Mouse (Mus musculus) neural tube, embryonic 15.5 days (tissue): ENCODE data around the gene Mib2. TPM values are rescaled to one million over a fixed set of nuclear protein-coding genes. Genes with fewer than 3 reads are reported as not detected.

Source experiments
- ATAC-seq: fragments of 200-750 bp; cut with Nextera tagmentation; 2 replicates; pipeline ENCODE4 v1.8.0; 2017; ENCODE audit warnings: mild to moderate bottlenecking, moderate TSS enrichment, moderate library complexity; ENCODE audit not compliant: low FRiP score
- H3K27ac ChIP-seq: fragments of 300-500 bp; sonication (generic); replicated peaks from 2 replicates; pipeline ENCODE4 v1.5.1; 2015; ENCODE audit warnings: mild to moderate bottlenecking, inconsistent platforms
- H3K27me3 ChIP-seq: fragments of 300-500 bp; sonication (generic); replicated peaks from 2 replicates; pipeline ENCODE4 v1.6.1; 2015; ENCODE audit warnings: inconsistent platforms
- H3K36me3 ChIP-seq: fragments of 300-500 bp; sonication (generic); 2 replicates; pipeline ENCODE4 v1.6.1; 2015; ENCODE audit warnings: inconsistent platforms
- H3K4me1 ChIP-seq: fragments of 300-500 bp; sonication (generic); 2 replicates; pipeline ENCODE4 v1.6.1; 2015; ENCODE audit warnings: inconsistent platforms
- H3K4me2 ChIP-seq: fragments of 300-500 bp; sonication (generic); 2 replicates; pipeline ENCODE4 v1.6.1; 2015; ENCODE audit warnings: inconsistent platforms, mild to moderate bottlenecking, moderate library complexity
- H3K4me3 ChIP-seq: fragments of 300-500 bp; sonication (generic); replicated peaks from 2 replicates; pipeline ENCODE4 v1.5.1; 2015; ENCODE audit warnings: mild to moderate bottlenecking, inconsistent platforms
- H3K9ac ChIP-seq: fragments of 300-500 bp; sonication (generic); replicated peaks from 2 replicates; pipeline ENCODE4 v1.6.1; 2015; ENCODE audit warnings: mild to moderate bottlenecking, inconsistent platforms
- H3K9me3 ChIP-seq: fragments of 300-500 bp; sonication (generic); replicated peaks from 2 replicates; pipeline ENCODE4 v1.6.1; 2016; ENCODE audit warnings: inconsistent platforms
- WGBS: fragments of 180-500 bp; shearing (Covaris S2); methylation state at CpG from one replicate; pipeline ENCODE4 v1.1.7; 2015; ENCODE audit warnings: mixed read lengths; 5-methylcytosine and 5-hydroxymethylcytosine counted together
- polyA plus RNA-seq: library from polyadenylated mRNA; unstranded; fragments of >200 nt; fragmentation: Nextera tagmentation; extraction: Ambion mirVana; gene quantifications from 2 replicates; pipeline ENCODE4 v1.2.1, GENCODE M21; 2015

The Mib2 gene
- polyA plus RNA-seq: 48.6 and 54.7 TPM in 2 replicates

DNA sequence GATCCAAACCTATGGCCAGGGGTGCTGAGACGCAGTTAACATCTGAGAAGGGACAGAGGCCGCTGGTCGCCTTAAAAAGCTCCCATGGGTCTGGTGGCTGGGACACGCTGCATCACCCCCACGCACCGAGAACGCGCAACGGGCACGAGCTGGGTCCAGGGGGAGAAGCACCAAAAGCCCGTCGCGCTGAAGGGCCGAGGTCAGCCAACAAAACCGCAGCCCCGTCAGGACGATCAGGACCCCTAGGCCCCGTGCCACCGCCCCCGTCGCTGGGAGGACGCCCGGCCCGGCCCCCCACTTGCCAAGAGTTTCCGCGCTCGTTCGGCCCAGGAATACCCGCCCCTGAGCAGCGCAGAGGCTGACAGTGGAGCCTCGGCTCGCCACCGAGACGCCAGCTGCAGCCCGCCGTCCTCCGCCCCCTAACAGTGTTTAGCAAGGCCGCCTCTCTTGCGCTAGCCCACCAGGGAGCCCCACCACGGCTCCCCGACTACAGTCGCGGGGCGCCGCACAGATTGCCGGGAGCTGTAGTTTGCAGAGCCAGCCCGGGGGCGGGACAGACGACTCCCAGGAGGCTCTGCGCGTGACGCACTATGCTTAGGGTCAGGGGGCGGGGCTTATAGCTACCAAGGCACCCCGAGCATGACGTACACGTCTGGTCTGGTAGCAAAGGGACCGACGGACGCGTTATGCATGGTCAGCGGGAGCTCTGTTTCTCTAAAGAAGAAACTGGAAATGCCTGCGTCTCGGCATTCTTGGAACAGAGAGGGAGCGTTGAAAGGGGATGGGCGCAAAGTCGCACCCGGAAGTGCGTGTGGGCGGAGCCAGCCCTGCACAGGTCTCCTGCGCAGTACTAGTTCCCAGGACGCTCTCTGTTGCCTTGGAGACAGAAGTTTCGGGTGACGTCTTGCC is at the start of gene Mib2:
Gene Mib2, minus strand, starts transcription at position 510 of the 909 bp plus-strand sequence.
- Histone ChIP-seq H3K4me1 (peaks cover 20% of the 10 kb centered on the region), H3K9me3 (no peaks in the 10 kb centered on the region), H3K9ac (peak within 1 kb of the TSS; percentile 92), H3K36me3 (peaks cover 15% of the 10 kb centered on the region), H3K27ac (peak within 1 kb of the TSS; percentile 90), H3K4me2 (peak within 1 kb of the TSS; percentile 87), H3K4me3 (peak within 1 kb of the TSS; percentile 96), H3K27me3 (peaks cover 2% of the 10 kb centered on the region; the same call in 1 of the 2 replicates)
- peak; percentile 99 for ATAC-seq
- under 1% methylated on average over 67 of the region's 73 CpGs for WGBS

DNA sequence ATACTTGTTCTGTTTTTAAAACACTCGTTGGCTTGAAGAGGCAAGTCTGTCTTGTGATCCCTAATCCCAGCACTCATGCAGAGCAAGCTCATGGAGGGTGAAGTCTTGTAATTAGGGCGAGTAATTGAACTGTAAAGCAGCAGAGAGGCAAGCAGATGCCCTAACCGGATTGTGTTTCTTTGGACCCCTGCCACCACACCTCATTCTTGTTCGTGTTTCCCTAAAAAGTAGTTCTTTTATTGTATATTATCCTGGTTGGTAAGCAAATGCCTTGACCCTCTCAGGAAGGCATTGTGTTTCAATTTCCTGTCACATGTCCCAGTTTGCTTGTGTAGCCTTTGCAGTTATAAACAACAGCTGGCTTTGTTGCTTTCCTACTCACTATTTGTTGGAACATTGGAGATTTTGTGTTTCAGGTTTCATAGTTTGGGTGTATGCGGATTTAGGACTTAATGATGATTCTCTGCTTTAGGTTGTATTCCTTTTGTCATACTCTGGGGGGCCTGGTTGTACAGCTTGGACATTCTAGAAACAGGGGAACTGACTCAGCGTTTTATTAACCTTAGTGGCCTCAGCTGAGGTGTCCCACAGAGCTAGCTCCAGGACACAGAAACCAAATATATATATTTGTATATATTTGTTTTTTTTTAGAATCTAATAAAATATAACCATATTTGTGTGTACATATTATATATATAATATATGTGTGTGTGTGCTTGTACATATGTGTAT is 41.7 kb upstream of the Mib2 start:
- no peaks in the 10 kb centered on the region for H3K9me3 ChIP-seq
- H3K4me3 ChIP-seq: no peak overlapping the region
- no peak overlapping the region for H3K9ac ChIP-seq
- WGBS: 61% methylated on average over 6 of the region's 6 CpGs
- no peak overlapping the region for H3K4me2 ChIP-seq
- peak overlapping the region; percentile 54; the same call in 1 of the 2 replicates for H3K27ac ChIP-seq
- H3K36me3 ChIP-seq: peaks cover 7% of the 10 kb centered on the region
- peaks cover 38% of the 10 kb centered on the region for H3K4me1 ChIP-seq
- H3K27me3 ChIP-seq: no peaks in the 10 kb centered on the region
- no peak for ATAC-seq

DNA sequence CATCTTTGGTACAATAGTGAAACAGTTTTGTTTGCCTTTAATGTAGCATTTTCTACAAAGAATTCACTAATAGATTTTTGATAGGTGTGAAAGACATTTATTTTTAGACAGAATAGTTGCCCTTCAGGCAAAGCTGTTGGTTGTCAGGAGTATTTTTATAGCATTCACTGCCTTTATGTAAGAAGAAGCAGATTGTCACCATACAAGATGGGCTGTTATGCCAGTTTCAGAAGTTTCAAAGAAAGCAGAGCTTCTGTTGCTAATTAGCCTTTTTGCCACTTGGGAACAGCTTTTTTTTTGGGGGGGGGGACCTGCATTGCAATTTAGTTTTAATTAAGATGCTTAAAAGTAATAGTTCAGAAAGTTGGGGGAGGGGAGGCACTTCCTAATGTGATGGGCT is 40.0 kb upstream of the Mib2 start:
- no peaks in the 10 kb centered on the region for H3K36me3 ChIP-seq

DNA sequence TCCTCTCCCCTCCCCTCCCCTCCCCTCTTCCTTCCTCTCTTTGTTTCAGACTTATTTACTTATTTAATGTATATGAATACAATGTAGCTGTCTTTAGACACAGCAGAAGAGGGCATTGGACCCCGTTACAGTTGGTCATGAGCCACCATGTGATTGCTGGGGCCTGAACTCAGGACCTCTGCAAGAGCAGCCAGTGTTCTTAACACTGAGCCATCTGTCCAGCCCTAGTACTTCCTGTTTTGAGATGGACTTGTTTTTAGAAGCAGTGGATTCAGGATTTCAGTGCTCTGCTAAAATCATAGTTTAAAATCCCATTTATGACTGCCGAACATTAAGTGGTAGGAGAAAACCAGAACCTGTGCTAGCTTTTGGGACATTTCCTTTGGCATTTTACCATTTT is 39.6 kb upstream of the Mib2 start:
- Histone ChIP-seq H3K27me3 (no peaks in the 10 kb centered on the region), H3K27ac (no peak overlapping the region), H3K4me2 (no peak overlapping the region), H3K9me3 (no peaks in the 10 kb centered on the region), H3K36me3 (no peaks in the 10 kb centered on the region), H3K4me1 (peaks cover 44% of the 10 kb centered on the region), H3K4me3 (no peak overlapping the region), H3K9ac (no peak overlapping the region)
- 87% methylated on average over 2 of the region's 2 CpGs for WGBS
- ATAC-seq: no peak

More for the DNA sequence above, 40.0 kb upstream of the Mib2 start:
- Histone ChIP-seq H3K9ac (no peak overlapping the region), H3K4me2 (no peak overlapping the region), H3K27ac (no peak overlapping the region), H3K4me3 (no peak overlapping the region), H3K27me3 (no peaks in the 10 kb centered on the region), H3K4me1 (peaks cover 44% of the 10 kb centered on the region), H3K9me3 (no peaks in the 10 kb centered on the region)
- no peak for ATAC-seq

DNA sequence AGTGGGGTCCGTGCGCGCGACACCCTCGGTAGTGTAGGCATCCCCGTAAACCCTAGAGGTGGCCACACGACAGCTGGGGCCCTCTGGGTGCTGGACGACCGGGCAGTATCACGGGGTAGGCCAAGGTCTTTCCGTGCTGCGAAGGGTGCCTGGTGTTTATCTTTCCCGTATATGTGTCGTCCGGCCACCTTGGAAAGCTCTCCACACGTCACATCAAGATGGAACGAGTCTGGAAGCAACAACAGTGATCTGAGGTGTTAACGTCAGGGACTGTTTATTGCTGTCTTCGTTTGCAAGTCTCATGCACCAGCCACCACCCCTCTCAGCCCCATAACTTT is 36.6 kb upstream of the Mib2 start:
- H3K4me3 ChIP-seq: peak overlapping the region; percentile 99
- under 1% methylated on average over 19 of the region's 19 CpGs for WGBS
- no peak for ATAC-seq

DNA sequence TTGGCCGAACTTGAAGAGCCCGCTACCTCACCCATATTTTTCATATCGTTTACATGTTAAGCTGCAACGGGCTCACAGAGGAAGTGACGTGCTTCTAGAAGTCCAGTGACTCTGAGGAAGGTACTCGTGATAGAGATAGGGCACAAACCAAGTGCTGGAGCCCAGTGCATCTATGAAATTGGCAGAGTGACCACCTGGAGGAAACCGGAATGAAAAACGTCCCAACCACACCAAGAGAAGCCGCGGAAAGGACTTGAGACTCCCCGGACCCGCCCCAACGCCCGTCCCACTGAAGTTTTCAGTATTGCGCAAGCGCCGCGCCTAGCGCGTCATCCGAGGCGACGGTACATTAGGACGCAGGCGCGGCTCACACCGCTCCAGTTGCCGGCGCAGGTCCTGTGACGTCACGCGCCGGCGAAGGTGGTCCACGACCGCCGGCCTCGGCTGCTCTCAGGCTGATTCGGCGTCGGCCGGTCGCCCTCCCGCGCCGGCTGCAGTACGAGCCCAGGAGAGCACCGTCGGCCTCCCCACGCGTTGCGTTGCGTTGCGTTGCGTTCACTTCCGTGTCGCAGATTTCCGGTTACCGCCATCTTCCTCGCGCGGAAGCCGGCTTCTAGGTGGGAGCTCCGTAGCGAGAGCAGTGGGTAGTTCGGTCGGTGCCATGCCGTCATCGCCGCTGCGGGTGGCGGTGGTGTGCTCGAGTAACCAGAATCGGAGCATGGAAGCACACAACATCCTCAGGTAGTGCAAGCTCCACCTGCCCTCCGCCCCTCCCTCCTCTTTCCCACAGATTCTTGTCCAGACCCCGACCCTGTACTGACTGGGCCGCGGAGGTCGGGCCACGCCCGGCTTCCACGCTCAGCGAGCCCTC is 36.0 kb upstream of the Mib2 start, which contains the start of gene Ssu72:
Gene Ssu72, plus strand, starts transcription at position 80 of the 871 bp plus-strand sequence.
- no peaks in the 10 kb centered on the region for H3K9me3 ChIP-seq
- peak within 1 kb of the TSS; percentile 97 for H3K27ac ChIP-seq
- peak within 1 kb of the TSS; percentile 79 for H3K4me2 ChIP-seq
- ATAC-seq: peak; percentile 95
- no peaks in the 10 kb centered on the region for H3K27me3 ChIP-seq
- WGBS: under 1% methylated on average over 83 of the region's 83 CpGs
- no peaks in the 10 kb centered on the region for H3K36me3 ChIP-seq
- peaks cover 33% of the 10 kb centered on the region for H3K4me1 ChIP-seq
- peak within 1 kb of the TSS; percentile 94 for H3K9ac ChIP-seq
- H3K4me3 ChIP-seq: peak within 1 kb of the TSS; percentile 99

More for the DNA sequence above, 36.6 kb upstream of the Mib2 start:
- H3K27me3 ChIP-seq: no peaks in the 10 kb centered on the region
- no peaks in the 10 kb centered on the region for H3K9me3 ChIP-seq
- no peaks in the 10 kb centered on the region for H3K36me3 ChIP-seq
- H3K9ac ChIP-seq: peak overlapping the region; percentile 94
- peak overlapping the region; percentile 79 for H3K4me2 ChIP-seq
- peaks cover 39% of the 10 kb centered on the region for H3K4me1 ChIP-seq
- H3K27ac ChIP-seq: peak overlapping the region; percentile 97

DNA sequence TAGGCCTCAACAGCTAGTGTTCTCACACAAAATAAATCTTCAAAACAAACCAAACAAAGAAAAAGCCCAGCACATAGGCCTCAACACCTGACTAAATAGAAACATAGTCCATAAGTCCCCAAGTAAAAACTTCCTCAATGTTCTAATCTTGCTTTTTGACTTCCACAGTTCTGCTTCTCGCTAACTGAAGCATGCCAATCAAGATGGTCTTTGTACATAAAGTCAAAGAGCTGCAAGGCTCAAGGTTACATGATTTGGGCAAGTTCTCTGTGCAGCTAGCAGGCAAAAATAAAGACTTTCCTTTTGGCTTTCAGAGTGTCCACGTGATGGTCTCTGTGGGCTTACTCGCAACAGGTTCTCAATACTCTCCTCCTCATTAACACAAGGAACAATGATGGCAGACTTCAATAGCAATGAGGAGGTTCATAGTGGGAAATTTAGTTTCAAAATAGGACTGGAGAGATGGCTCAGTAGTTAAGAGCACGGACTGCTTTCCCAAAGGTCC is 34.5 kb upstream of the Mib2 start:
- H3K9me3 ChIP-seq: no peaks in the 10 kb centered on the region
- H3K27me3 ChIP-seq: no peaks in the 10 kb centered on the region
- no peak overlapping the region for H3K9ac ChIP-seq
- no peaks in the 10 kb centered on the region for H3K36me3 ChIP-seq
- no peak for ATAC-seq
- no peak overlapping the region for H3K4me3 ChIP-seq
- H3K4me2 ChIP-seq: no peak overlapping the region
- 94% methylated on average over 4 of the region's 4 CpGs for WGBS
- peaks cover 24% of the 10 kb centered on the region for H3K4me1 ChIP-seq
- H3K27ac ChIP-seq: no peak overlapping the region

DNA sequence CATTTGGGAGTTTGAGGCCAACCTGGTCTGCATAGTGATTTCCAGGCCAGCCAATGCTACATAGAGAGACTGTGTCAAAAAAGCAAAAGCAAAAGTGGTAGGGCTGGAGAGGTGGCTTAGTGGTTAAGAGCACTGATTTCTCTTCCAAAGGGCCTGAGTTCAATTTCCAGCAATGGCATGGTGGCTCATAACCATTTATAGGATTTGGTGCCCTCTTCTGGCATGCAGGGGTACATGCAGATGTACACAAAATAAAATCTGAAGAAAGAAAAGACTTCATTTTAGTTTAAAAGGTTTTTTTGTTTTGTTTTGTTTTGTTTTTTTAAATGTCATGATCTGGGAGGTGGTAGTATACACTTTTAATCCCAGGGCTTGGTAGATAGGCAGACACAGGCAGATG is 31.4 kb upstream of the Mib2 start:
- Histone ChIP-seq H3K4me3 (no peak overlapping the region), H3K27ac (no peak overlapping the region), H3K9ac (no peak overlapping the region), H3K4me1 (peaks cover 24% of the 10 kb centered on the region), H3K27me3 (no peaks in the 10 kb centered on the region), H3K9me3 (no peaks in the 10 kb centered on the region), H3K36me3 (no peaks in the 10 kb centered on the region), H3K4me2 (no peak overlapping the region)
- no peak for ATAC-seq

DNA sequence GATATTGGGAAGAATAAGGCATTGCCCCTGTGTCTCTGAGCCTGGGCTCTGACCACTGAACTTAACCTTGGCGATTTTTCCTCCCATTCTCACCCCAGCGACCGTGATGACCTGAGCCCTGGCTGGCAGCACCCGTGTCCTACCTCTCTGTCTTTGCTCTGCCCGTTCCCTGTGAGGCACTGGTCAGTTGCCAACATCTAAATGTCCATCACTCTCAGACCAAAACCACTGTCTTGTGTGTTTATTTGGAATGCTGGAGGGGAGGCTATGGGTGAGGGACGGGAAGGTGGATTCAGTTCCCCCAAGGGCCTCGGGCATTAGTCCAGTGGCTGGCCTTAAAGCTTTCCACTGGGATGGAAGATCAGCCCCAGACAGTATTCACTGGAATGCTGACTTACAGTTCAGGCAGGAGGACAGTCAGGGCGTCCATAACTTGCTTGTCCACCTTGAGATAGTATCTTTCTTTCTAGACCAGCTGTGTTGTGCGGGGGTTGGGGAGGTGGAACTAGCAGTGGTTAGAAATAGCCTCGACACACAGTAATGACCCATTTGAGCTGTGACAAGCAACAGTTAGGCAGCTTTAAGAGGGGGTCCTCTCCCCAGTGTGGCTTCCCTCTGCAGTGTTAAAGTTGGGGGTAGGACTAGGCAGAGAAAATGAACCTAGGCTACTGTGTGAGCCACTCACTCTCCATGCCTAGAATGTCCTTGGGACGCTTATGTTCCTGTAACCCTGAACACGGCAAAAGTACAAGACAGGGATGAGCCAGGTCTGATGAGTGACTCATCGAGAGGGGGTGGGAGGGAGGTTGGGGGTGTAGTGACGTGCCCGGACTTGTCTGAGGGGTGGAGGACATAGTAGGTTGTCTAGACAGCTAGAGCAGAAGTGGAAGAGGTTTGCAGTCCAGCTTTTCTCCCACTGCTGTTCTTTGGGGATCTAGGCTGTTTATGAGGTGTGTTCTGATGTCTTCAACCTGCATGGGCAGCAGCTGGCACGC is 27.6 kb upstream of the Mib2 start:
- Histone ChIP-seq H3K4me3 (peak overlapping the region; percentile 61), H3K36me3 (no peaks in the 10 kb centered on the region), H3K4me2 (peak overlapping the region; percentile 85), H3K27ac (no peak overlapping the region), H3K9ac (peak overlapping the region; percentile 87), H3K4me1 (peaks cover 28% of the 10 kb centered on the region), H3K27me3 (no peaks in the 10 kb centered on the region), H3K9me3 (no peaks in the 10 kb centered on the region)
- no peak for ATAC-seq
- 75% methylated on average over 16 of the region's 16 CpGs for WGBS

DNA sequence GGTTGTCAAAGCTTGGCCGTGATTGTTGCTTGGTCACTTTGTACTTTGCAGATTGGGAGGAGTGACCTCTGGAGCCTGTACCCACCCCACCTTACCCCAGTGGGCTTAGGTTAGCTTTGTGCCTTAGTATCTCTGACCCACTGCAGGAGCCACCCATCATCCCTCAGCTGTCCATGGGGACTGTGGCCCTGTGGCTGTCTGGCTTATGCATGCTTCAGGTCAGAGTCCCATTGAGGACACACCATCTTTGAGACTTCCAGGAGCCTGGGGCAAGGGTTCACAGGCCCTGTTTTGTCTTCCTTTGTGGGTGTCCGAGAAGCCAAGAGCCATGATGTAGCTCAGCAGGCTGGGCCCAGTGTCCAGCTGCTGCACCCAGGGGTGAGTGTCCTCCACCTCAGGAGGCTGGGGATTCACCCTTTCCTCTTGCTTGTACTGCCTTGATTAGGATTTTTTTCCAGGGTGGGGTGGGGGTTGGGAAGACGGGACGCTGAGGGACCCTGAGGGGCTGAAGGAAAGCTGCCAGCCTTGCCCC is 26.6 kb upstream of the Mib2 start:
- Histone ChIP-seq H3K36me3 (no peaks in the 10 kb centered on the region), H3K4me1 (peaks cover 28% of the 10 kb centered on the region), H3K9ac (peak overlapping the region; percentile 87), H3K27me3 (no peaks in the 10 kb centered on the region), H3K4me3 (peak overlapping the region; percentile 61), H3K4me2 (peak overlapping the region; percentile 85), H3K9me3 (no peaks in the 10 kb centered on the region), H3K27ac (peak overlapping the region; percentile 97)
- ATAC-seq: no peak
- WGBS: 80% methylated on average over 4 of the region's 4 CpGs
